Mouse (Mus musculus): ENCODE results near the gene 4921536K21Rik.
"Not testable (repeated sequence)": the region's sequence is repeated elsewhere in the genome, so short reads cannot be mapped to it uniquely, and the experiment has no call there.

The 4921536K21Rik gene

GRCm38 (mm10) chr11:3894406-3895281, at the start of gene 4921536K21Rik, which contains the start of gene Dusp18:
Gene 4921536K21Rik (minus strand): TSS chr11:3895098.
Gene Dusp18 (plus strand): TSS chr11:3895240.
- DNase-seq: peak; percentile 87 to 92

GRCm38 (mm10) chr11:3941371-3941770, 46.5 kb upstream of the 4921536K21Rik start:
- DNase-seq: no peak

GRCm38 (mm10) chr11:3937321-3937874, 42.5 kb upstream of the 4921536K21Rik start:
- no peak for DNase-seq

- no peak for DNase-seq
These were observed 41.4 kb upstream of the 4921536K21Rik start for GRCm38 (mm10) chr11:3936318-3936717.

- no peak for DNase-seq
These were observed 40.2 kb upstream of the 4921536K21Rik start for GRCm38 (mm10) chr11:3935135-3935534.

- no peak for DNase-seq
These were observed 38.9 kb upstream of the 4921536K21Rik start for GRCm38 (mm10) chr11:3933756-3934285.

- DNase-seq: peak; percentile 62 to 81
These were observed 36.8 kb upstream of the 4921536K21Rik start, which contains the start of gene Tcn2 for GRCm38 (mm10) chr11:3931511-3932211. Gene Tcn2 (minus strand): TSS chr11:3932159.

GRCm38 (mm10) chr11:3930931-3931330, 36.0 kb upstream of the 4921536K21Rik start:
- DNase-seq: no peak

GRCm38 (mm10) chr11:3930019-3930418, 35.1 kb upstream of the 4921536K21Rik start:
- DNase-seq: no peak

- no peak for DNase-seq
These were observed 31.0 kb upstream of the 4921536K21Rik start for GRCm38 (mm10) chr11:3925916-3926315.

GRCm38 (mm10) chr11:3922731-3923130, 27.8 kb upstream of the 4921536K21Rik start:
- DNase-seq: no peak

GRCm38 (mm10) chr11:3922115-3922514, 27.2 kb upstream of the 4921536K21Rik start:
- DNase-seq: no peak

GRCm38 (mm10) chr11:3921281-3921850, 26.5 kb upstream of the 4921536K21Rik start:
- DNase-seq: peak; percentile 76 to 79

GRCm38 (mm10) chr11:3920476-3920875, 25.6 kb upstream of the 4921536K21Rik start:
- DNase-seq: no peak

GRCm38 (mm10) chr11:3918738-3919137, 23.8 kb upstream of the 4921536K21Rik start:
- DNase-seq: peak; percentile 70 to 76

GRCm38 (mm10) chr11:3914109-3914840, 19.4 kb upstream of the 4921536K21Rik start, which contains the start of gene Slc35e4:
Gene Slc35e4 (minus strand): TSS chr11:3914664.
- DNase-seq: peak; percentile 95 to 98

GRCm38 (mm10) chr11:3913316-3914108, 18.6 kb upstream of the 4921536K21Rik start:
- peak; percentile 90 to 92 for DNase-seq

- peak; percentile 51 to 60 for DNase-seq
These were observed 18.0 kb upstream of the 4921536K21Rik start for GRCm38 (mm10) chr11:3912875-3913271.

- peak; percentile 56 to 61 for DNase-seq
These were observed 17.4 kb upstream of the 4921536K21Rik start for GRCm38 (mm10) chr11:3912100-3912874.

- not testable (repeated sequence) for DNase-seq
These were observed 16.5 kb upstream of the 4921536K21Rik start for GRCm38 (mm10) chr11:3911440-3911839.
